Mouse (Mus musculus) lung, postnatal 0 days (tissue): ENCODE results near the gene Gng4. TPM values are rescaled to one million over a fixed set of nuclear protein-coding genes. Genes with fewer than 3 reads are reported as not detected.

Experiments used
- ATAC-seq: fragments of 200-750 bp; cut with Nextera tagmentation; 2 replicates; pipeline ENCODE4 v1.8.0; 2017; ENCODE audit warnings: moderate library complexity
- DNase-seq: peaks from one replicate; pipeline ENCODE4 v3.0.0-alpha.2; 2016; ENCODE audit warnings: low spot score
- H3K27ac ChIP-seq: fragments of 300-500 bp; sonication (generic); 2 replicates; pipeline ENCODE4 v1.5.1; 2014; ENCODE audit warnings: antibody characterized with exemption, mild to moderate bottlenecking, low read length, mixed read lengths
- H3K27me3 ChIP-seq: fragments of 300-500 bp; sonication (generic); replicated peaks from 2 replicates; pipeline ENCODE4 v1.6.1; 2014; ENCODE audit warnings: low read length, mixed read lengths; ENCODE audit not compliant: insufficient read depth
- H3K36me3 ChIP-seq: fragments of 300-500 bp; sonication (generic); 2 replicates; pipeline ENCODE4 v1.6.1; 2014; ENCODE audit warnings: low read length, mixed read lengths; ENCODE audit not compliant: insufficient read depth
- H3K4me1 ChIP-seq: fragments of 300-500 bp; sonication (generic); 2 replicates; pipeline ENCODE4 v1.6.1; 2014; ENCODE audit warnings: antibody characterized with exemption, low read depth, low read length, mixed read lengths; ENCODE audit not compliant: insufficient read depth
- H3K4me2 ChIP-seq: fragments of 300-500 bp; sonication (generic); replicated peaks from 2 replicates; pipeline ENCODE4 v1.6.1; 2014; ENCODE audit warnings: low read depth, mild to moderate bottlenecking, low read length, moderate library complexity, mixed read lengths
- H3K4me3 ChIP-seq: fragments of 300-500 bp; sonication (generic); 2 replicates; pipeline ENCODE4 v1.5.1; 2014; ENCODE audit warnings: low read depth, low read length
- H3K9ac ChIP-seq: fragments of 300-500 bp; sonication (generic); replicated peaks from 2 replicates; pipeline ENCODE4 v1.6.1; 2014; ENCODE audit warnings: low read depth, mild to moderate bottlenecking
- H3K9me3 ChIP-seq: fragments of 300-500 bp; sonication (generic); 2 replicates; pipeline ENCODE4 v1.6.1; 2016; ENCODE audit warnings: low read length, mixed read lengths
- CTCF ChIP-seq: IDR thresholded peaks from 2 replicates; pipeline ENCODE4 v1.5.1; 2016; ENCODE audit warnings: antibody characterized with exemption, mild to moderate bottlenecking
- EP300 ChIP-seq: IDR thresholded peaks from 2 replicates; pipeline ENCODE4 v1.6.1; 2016; ENCODE audit warnings: antibody characterized with exemption, mild to moderate bottlenecking, control low read depth
- WGBS: fragments of 180-500 bp; shearing (Covaris S2); extraction: QIAGEN DNeasy Blood & Tissue Kit; methylation state at CpG from one replicate; pipeline ENCODE4 v1.1.7; 2014; 5-methylcytosine and 5-hydroxymethylcytosine counted together
- polyA plus RNA-seq: library from polyadenylated mRNA; unstranded; fragments of >200 nt; fragmentation: Nextera tagmentation; extraction: Ambion mirVana; gene quantifications from 2 replicates; pipeline ENCODE4 v1.2.1, GENCODE M21; 2015

The Gng4 gene
- polyA plus RNA-seq, 1 experiment from 2014 or later, result 1.4 TPM

GRCm38 (mm10) chr13:13808337-13809132, 24.7 kb downstream of the Gng4 start:
- 26% methylated on average over 11 of the region's 11 CpGs for WGBS
- Histone ChIP-seq H3K9ac (no peak overlapping the region), H3K27ac (no peak overlapping the region), H3K4me3 (no peak overlapping the region), H3K9me3 (no peaks in the 10 kb centered on the region), H3K36me3 (no peaks in the 10 kb centered on the region), H3K27me3 (no peaks in the 10 kb centered on the region), H3K4me2 (no peak overlapping the region), H3K4me1 (no peaks in the 10 kb centered on the region)
- DNase-seq (no peak), ATAC-seq (no peak)
- TF ChIP-seq EP300, result no peak
- TF ChIP-seq CTCF, result no peak

GRCm38 (mm10) chr13:13810885-13811284, 27.0 kb downstream of the Gng4 start:
- 73% methylated on average over 7 of the region's 7 CpGs for WGBS
- H3K4me1 ChIP-seq, result no peaks in the 10 kb centered on the region
- H3K27ac ChIP-seq, result no peak overlapping the region
- no peaks in the 10 kb centered on the region for H3K36me3 ChIP-seq
- TF ChIP-seq EP300 (no peak), CTCF (no peak)
- no peak overlapping the region for H3K4me3 ChIP-seq
- H3K9me3 ChIP-seq, result no peaks in the 10 kb centered on the region
- H3K4me2 ChIP-seq, result no peak overlapping the region
- ATAC-seq (no peak), DNase-seq (no peak)
- H3K27me3 ChIP-seq, result no peaks in the 10 kb centered on the region
- no peak overlapping the region for H3K9ac ChIP-seq

- Histone ChIP-seq H3K4me2 (no peak overlapping the region), H3K4me1 (no peaks in the 10 kb centered on the region), H3K9me3 (no peaks in the 10 kb centered on the region), H3K27me3 (no peaks in the 10 kb centered on the region), H3K36me3 (no peaks in the 10 kb centered on the region), H3K27ac (no peak overlapping the region), H3K4me3 (no peak overlapping the region), H3K9ac (no peak overlapping the region)
- no peak for DNase-seq
- WGBS, result 70% methylated on average over 3 of the region's 3 CpGs
- no peak for ATAC-seq
- TF ChIP-seq CTCF, result no peak
These were observed 34.8 kb downstream of the Gng4 start for GRCm38 (mm10) chr13:13818696-13819095.

GRCm38 (mm10) chr13:13820234-13821123, 36.6 kb downstream of the Gng4 start:
- no peaks in the 10 kb centered on the region for H3K9me3 ChIP-seq
- H3K4me1 ChIP-seq, result no peaks in the 10 kb centered on the region
- no peak overlapping the region for H3K27ac ChIP-seq
- TF ChIP-seq CTCF (no peak), EP300 (no peak)
- no peak overlapping the region for H3K9ac ChIP-seq
- H3K4me2 ChIP-seq, result no peak overlapping the region
- no peaks in the 10 kb centered on the region for H3K27me3 ChIP-seq
- DNase-seq, result no peak
- 70% methylated on average over 7 of the region's 7 CpGs for WGBS
- no peak overlapping the region for H3K4me3 ChIP-seq
- no peak for ATAC-seq
- H3K36me3 ChIP-seq, result no peaks in the 10 kb centered on the region

- no peak overlapping the region for H3K4me3 ChIP-seq
- 84% methylated on average over 7 of the region's 7 CpGs for WGBS
- no peak overlapping the region for H3K27ac ChIP-seq
- H3K36me3 ChIP-seq, result no peaks in the 10 kb centered on the region
- no peaks in the 10 kb centered on the region for H3K9me3 ChIP-seq
- no peak overlapping the region for H3K4me2 ChIP-seq
- H3K4me1 ChIP-seq, result no peaks in the 10 kb centered on the region
- DNase-seq, result no peak
- H3K27me3 ChIP-seq, result no peaks in the 10 kb centered on the region
- no peak for ATAC-seq
- TF ChIP-seq CTCF (no peak), EP300 (no peak)
- no peak overlapping the region for H3K9ac ChIP-seq
These were observed 41.1 kb downstream of the Gng4 start for GRCm38 (mm10) chr13:13824946-13825345.

GRCm38 (mm10) chr13:13826533-13826932, 42.7 kb downstream of the Gng4 start:
- DNase-seq (no peak), ATAC-seq (no peak)
- Histone ChIP-seq H3K4me3 (no peak overlapping the region), H3K27ac (no peak overlapping the region), H3K9ac (no peak overlapping the region), H3K4me1 (no peaks in the 10 kb centered on the region), H3K4me2 (no peak overlapping the region), H3K9me3 (no peaks in the 10 kb centered on the region), H3K27me3 (no peaks in the 10 kb centered on the region), H3K36me3 (no peaks in the 10 kb centered on the region)
- TF ChIP-seq CTCF, result no peak
- no peak for TF ChIP-seq EP300
- 73% methylated on average over 6 of the region's 6 CpGs for WGBS
